In the genomic region with DNA sequence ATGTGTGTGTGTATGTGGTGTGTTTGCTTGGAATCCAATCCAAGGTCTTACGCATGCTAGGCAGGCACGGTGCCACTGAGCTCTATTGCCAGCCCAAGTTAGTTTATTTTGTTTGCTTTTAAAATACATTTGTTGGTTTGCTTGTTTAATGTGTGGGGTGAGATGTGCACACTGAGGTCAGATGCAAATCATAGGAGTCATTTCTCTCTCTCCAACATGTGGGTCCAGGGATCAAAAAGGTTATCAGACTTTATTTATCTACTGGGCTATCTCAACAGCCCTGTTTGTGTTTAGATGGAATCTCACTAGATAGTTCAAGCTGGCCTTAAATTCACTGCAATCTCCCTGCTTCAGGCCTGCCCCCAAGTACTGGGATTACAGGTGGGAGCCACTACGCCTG, we compare ENCODE assay signal across 24 mouse cellular contexts.
"Had no signal": no experiment of that assay in that cellular context is flagged by ENCODE, and none has a peak within 500 bp of the region (broad histone marks: within the 10 kb centered on the region; RNA-seq: fewer than 3 reads in every experiment).

No protein-coding gene starts in this region.

- H3K27ac ChIP-seq: heart, adult 2 months; heart, embryonic 13.5 days; heart, embryonic 15.5 days; hindbrain, embryonic 13.5 days; hindbrain, embryonic 15.5 days; hindbrain, postnatal 0 days; layer of hippocampus, adult 2 months; limb, embryonic 13.5 days; limb, embryonic 15.5 days; liver, embryonic 14.5 days had no signal

- H3K9me3 ChIP-seq: heart, embryonic 13.5 days; heart, embryonic 15.5 days; hindbrain, embryonic 13.5 days; hindbrain, embryonic 15.5 days; limb, embryonic 13.5 days; limb, embryonic 15.5 days had no signal

- H3K4me1 ChIP-seq: heart, embryonic 13.5 days; heart, embryonic 15.5 days; hindbrain, embryonic 13.5 days; hindbrain, embryonic 15.5 days; limb, embryonic 13.5 days; limb, embryonic 15.5 days had no signal

- H3K27me3 ChIP-seq: heart, embryonic 13.5 days; heart, embryonic 15.5 days; hindbrain, embryonic 13.5 days; hindbrain, embryonic 15.5 days; limb, embryonic 13.5 days; limb, embryonic 15.5 days had no signal

- H3K4me3 ChIP-seq: heart, adult 2 months; heart, embryonic 13.5 days; heart, embryonic 15.5 days; hindbrain, embryonic 13.5 days; hindbrain, embryonic 15.5 days; layer of hippocampus, adult 2 months; limb, embryonic 13.5 days; limb, embryonic 15.5 days had no signal

- H3K4me2 ChIP-seq: heart, embryonic 11.5 days; heart, embryonic 13.5 days; heart, embryonic 15.5 days; hindbrain, embryonic 13.5 days; hindbrain, embryonic 15.5 days; limb, embryonic 13.5 days; limb, embryonic 15.5 days had no signal

- ATAC-seq: hindbrain, postnatal 0 days; intestine, embryonic 16.5 days had no signal

- H3K9ac ChIP-seq: heart, embryonic 13.5 days; heart, embryonic 15.5 days; hindbrain, embryonic 13.5 days; hindbrain, embryonic 15.5 days; limb, embryonic 13.5 days; limb, embryonic 15.5 days; liver, embryonic 14.5 days had no signal

- DNase-seq: gastrocnemius, postnatal 14 days; gastrocnemius, postnatal 36 days; heart, adult 11 months; heart, adult 2 months; heart, postnatal 14 days; heart, postnatal 36 days; kidney, adult 11 months; kidney, adult 8-10 months; kidney, postnatal 10 days; kidney, postnatal 25 days; kidney, postnatal 4 days; layer of hippocampus, postnatal 36 days; left cerebral cortex, postnatal 4 days had no signal

- H3K36me3 ChIP-seq: heart, embryonic 15.5 days; hindbrain, embryonic 15.5 days had no signal
